Mouse (Mus musculus): ENCODE data around the gene Rpl36a-ps1.

Rpl36a-ps1 gene

GRCm38 (mm10) chr14:98951626-98952290, 42.4 kb downstream of the Rpl36a-ps1 start:
- no peak for DNase-seq

Data from right cerebral cortex, postnatal 25 days (tissue).